ENCODE assay signal across 8 mouse cellular contexts in the genomic region with DNA sequence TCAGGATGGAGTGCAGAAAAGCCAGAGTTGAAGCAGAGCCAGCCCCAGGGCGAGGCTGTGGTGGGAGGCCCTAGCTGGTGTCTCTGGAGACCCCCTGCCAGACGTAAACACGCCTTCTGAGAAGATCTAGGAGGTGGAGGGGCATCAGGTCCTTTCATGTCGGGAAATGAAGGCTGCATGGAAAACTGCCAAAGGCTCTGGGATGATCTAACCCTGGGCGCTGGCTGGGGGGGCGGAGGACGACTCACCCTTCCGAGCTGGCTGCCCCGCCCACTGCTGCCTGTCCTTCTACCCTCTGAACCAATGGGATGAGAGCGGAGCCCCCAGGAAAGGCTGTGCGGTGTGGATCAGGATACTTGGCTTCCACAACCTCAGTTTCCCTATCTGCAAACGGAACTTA. TPM values are rescaled to one million over a fixed set of nuclear protein-coding genes. Genes with fewer than 3 reads are reported as not detected.
A peak's percentile ranks its signal among the peaks of the same experiment; 100 is the strongest.
DNase-seq lines count a peak whose midpoint lies in the region; ATAC-seq and TF ChIP-seq lines count a peak whose summit lies in the region.

No protein-coding gene starts in this region.

- 92% methylated on average over 12 of the region's 12 CpGs for WGBS in forebrain, embryonic 11.5 days

- H3K4me3 ChIP-seq in embryonic fibroblast, embryonic 13.5 days (ENCODE audit: insufficient read depth, low read length) = no peak overlapping the region
- no peak overlapping the region for H3K4me3 ChIP-seq in forebrain, embryonic 11.5 days (ENCODE audit: low read depth, low read length)

- no peaks in the 10 kb centered on the region for H3K27me3 ChIP-seq in forebrain, embryonic 11.5 days (ENCODE audit: control insufficient read depth, insufficient read depth, low read length)

- H3K9ac ChIP-seq in forebrain, embryonic 11.5 days (ENCODE audit: low read length) = no peak overlapping the region

- DNase-seq in retina, postnatal 1 day = peak; percentile 27
- DNase-seq in retina, embryonic 14.5 days (ENCODE audit: low spot score) = no peak
- peak; percentile 40 for DNase-seq in kidney, adult 9 months
- peak; percentile 35 for DNase-seq in testis, postnatal 14 days (ENCODE audit: low spot score)
- DNase-seq in forebrain, embryonic 11.5 days (ENCODE audit: low spot score) = no peak
- DNase-seq in natural killer cell, adult 2 months (ENCODE audit: low spot score in 2 of 2) = no peak
- DNase-seq in layer of hippocampus, adult 11-12 months (ENCODE audit: low spot score) = no peak

- no peak for TF ChIP-seq POLR2A in embryonic fibroblast, embryonic 13.5 days (IDR thresholded peaks at IDR 0.05; ENCODE audit: low read depth, low read length)

- H3K9me3 ChIP-seq in forebrain, embryonic 11.5 days (ENCODE audit: control insufficient read depth, low read length) = no peaks in the 10 kb centered on the region; the same call in 1 of the 2 replicates

- peak overlapping the region; percentile 5; the same call in 1 of the 2 replicates for H3K27ac ChIP-seq in embryonic fibroblast, embryonic 13.5 days (ENCODE audit: insufficient read depth, low read length)
- no peak overlapping the region for H3K27ac ChIP-seq in forebrain, embryonic 11.5 days (ENCODE audit: low read depth, low read length)

- no peak overlapping the region for H3K4me2 ChIP-seq in forebrain, embryonic 11.5 days (ENCODE audit: low read depth, low read length, severe bottlenecking)

- peaks cover 9% of the 10 kb centered on the region for H3K36me3 ChIP-seq in forebrain, embryonic 11.5 days (ENCODE audit: control insufficient read depth, insufficient read depth, low read length)

- H3K4me1 ChIP-seq in embryonic fibroblast, embryonic 13.5 days (ENCODE audit: control insufficient read depth, insufficient read depth, low read length) = 0 out of 2 replicates have a peak, but pooled peaks cover 8% of the 10 kb centered on the region
- H3K4me1 ChIP-seq in forebrain, embryonic 11.5 days (replicated peaks; ENCODE audit: control insufficient read depth, insufficient read depth, low read length) = no peaks in the 10 kb centered on the region

- TF ChIP-seq CTCF in embryonic fibroblast, embryonic 13.5 days (IDR thresholded peaks at IDR 0.05; ENCODE audit: borderline replicate concordance, insufficient read depth, low read length) = no peak

- ATAC-seq in forebrain, embryonic 11.5 days (replicated peaks; ENCODE audit: low FRiP score) = no peak

RNA-seq across cellular contexts. Expression of gene Gtf2ird1, which starts 16.4 kb away (rescaled TPM):
- polyA plus RNA-seq in embryonic fibroblast, embryonic 13.5 days (2011; ENCODE audit: insufficient read length, low read depth, missing spikeins) = 52.0 and 58.2 TPM in 2 replicates
- polyA plus RNA-seq in forebrain, embryonic 11.5 days (2014; fragmentation: Nextera tagmentation; extraction: Ambion mirVana) = 99.8 and 103 TPM in 2 replicates

Comparison
In these comparisons a context has a peak if more than half of its experiments do, and no peak if none do; other contexts are left out.
1. DNase-seq: peak in retina, postnatal 1 day (single experiment), kidney, adult 9 months (single experiment) and testis, postnatal 14 days (single experiment); none in retina, embryonic 14.5 days (single experiment), forebrain, embryonic 11.5 days (single experiment), natural killer cell, adult 2 months (0 of 2) and layer of hippocampus, adult 11-12 months (single experiment).